Mouse (Mus musculus) heart, adult 2 months (tissue): ENCODE measurements at regions not wholly inside any gene's neighbourhood (a gene's known extent, or its start where the extent isn't known, plus 50 kb on each side); places are given as distances from the start of the nearest gene placed in this dataset.

ENCODE experiments used
- CTCF ChIP-seq: fragments of 200-600 bp; IDR thresholded peaks from 2 replicates; pipeline ENCODE4 v1.8.1; 2022; ENCODE audit warnings: antibody characterized with exemption, mild to moderate bottlenecking, moderate library complexity
- EP300 ChIP-seq: fragments of 200-500 bp; IDR thresholded peaks from 2 replicates; pipeline ENCODE4 v1.6.1; 2011; ENCODE audit warnings: low read depth, low read length, control low read depth; ENCODE audit not compliant: insufficient read depth
- POLR2A ChIP-seq: fragments of 200-500 bp; IDR thresholded peaks from 2 replicates; pipeline ENCODE4 v1.6.1; 2011; ENCODE audit warnings: mild to moderate bottlenecking, low read depth, low read length, control low read depth; ENCODE audit not compliant: insufficient read depth

- TF ChIP-seq CTCF: no peak
- TF ChIP-seq EP300: no peak
- no peak for TF ChIP-seq POLR2A
Measured at GRCm38 (mm10) chr1:161663351-161663750, 124.9 kb downstream of the Fasl start.
